In genomic region chr17:9931526-9931925, GRCm38 (mm10) we compare ENCODE assay signal across 15 mouse cellular contexts.
"Had no signal": no experiment of that assay in that cellular context is flagged by ENCODE, and none has a peak within 500 bp of the region (broad histone marks: within the 10 kb centered on the region; RNA-seq: fewer than 3 reads in every experiment).

No protein-coding gene starts in this region.

- H3K9me3 ChIP-seq: kidney, embryonic 15.5 days; limb, embryonic 15.5 days; liver, embryonic 12.5 days; neural tube, embryonic 15.5 days had no signal

- H3K27ac ChIP-seq: kidney, embryonic 15.5 days; left cerebral cortex, adult 2 months; limb, embryonic 15.5 days; liver, embryonic 12.5 days; macrophage; midbrain, embryonic 12.5 days; neural tube, embryonic 15.5 days; stomach, postnatal 0 days had no signal

- H3K4me1 ChIP-seq: liver, embryonic 12.5 days; megakaryocyte, embryonic 14.5 days had no signal

- H3K27me3 ChIP-seq: kidney, embryonic 15.5 days; limb, embryonic 15.5 days; liver, embryonic 12.5 days; megakaryocyte, embryonic 14.5 days; neural tube, embryonic 15.5 days had no signal

- H3K36me3 ChIP-seq: kidney, embryonic 15.5 days; limb, embryonic 15.5 days; liver, embryonic 12.5 days; midbrain, embryonic 12.5 days; neural tube, embryonic 15.5 days had no signal

- DNase-seq: kidney, adult 2 months; kidney, postnatal 14 days; lung, embryonic 14.5 days; lung, postnatal 10 days; right cerebral cortex, postnatal 14 days; thymus, postnatal 4 days had no signal

- H3K4me2 ChIP-seq: kidney, embryonic 15.5 days; limb, embryonic 15.5 days; liver, embryonic 12.5 days; lung, embryonic 14.5 days; midbrain, embryonic 12.5 days; neural tube, embryonic 15.5 days had no signal

- H3K4me3 ChIP-seq: kidney, embryonic 15.5 days; left cerebral cortex, adult 2 months; limb, embryonic 15.5 days; liver, embryonic 12.5 days; megakaryocyte, embryonic 14.5 days; midbrain, embryonic 12.5 days; neural tube, embryonic 15.5 days had no signal
